Mouse (Mus musculus): Measurements from ENCODE around the gene Aldh1l1.

The Aldh1l1 gene

GRCm38 (mm10) chr6:90546274-90546673, 60.0 kb downstream of the Aldh1l1 start:
- no peak for DNase-seq (ENCODE audit: low read depth, low spot score)

GRCm38 (mm10) chr6:90547041-90547440, 60.8 kb downstream of the Aldh1l1 start:
- no peak for DNase-seq (ENCODE audit: low read depth, low spot score)

- peak; percentile 19 for DNase-seq (ENCODE audit: low read depth, low spot score)
These were observed 64.1 kb downstream of the Aldh1l1 start for GRCm38 (mm10) chr6:90550161-90550912.

- no peak for DNase-seq (ENCODE audit: low read depth, low spot score)
These were observed 65.0 kb downstream of the Aldh1l1 start for GRCm38 (mm10) chr6:90551251-90551650.

GRCm38 (mm10) chr6:90553197-90553596, 67.0 kb downstream of the Aldh1l1 start:
- no peak for DNase-seq (ENCODE audit: low read depth, low spot score)

- no peak for DNase-seq (ENCODE audit: low read depth, low spot score)
These were observed 67.5 kb downstream of the Aldh1l1 start for GRCm38 (mm10) chr6:90553682-90554081.

GRCm38 (mm10) chr6:90556534-90557058, 70.4 kb downstream of the Aldh1l1 start:
- no peak for DNase-seq (ENCODE audit: low read depth, low spot score)

- no peak for DNase-seq (ENCODE audit: low read depth, low spot score)
These were observed 70.8 kb downstream of the Aldh1l1 start for GRCm38 (mm10) chr6:90557077-90557476.

- DNase-seq (ENCODE audit: low read depth, low spot score), result no peak
These were observed 71.8 kb downstream of the Aldh1l1 start for GRCm38 (mm10) chr6:90557829-90558693.

- no peak for DNase-seq (ENCODE audit: low read depth, low spot score)
These were observed 74.3 kb downstream of the Aldh1l1 start for GRCm38 (mm10) chr6:90560390-90561058.

- no peak for DNase-seq (ENCODE audit: low read depth, low spot score)
These were observed 75.1 kb downstream of the Aldh1l1 start for GRCm38 (mm10) chr6:90561234-90561781.

GRCm38 (mm10) chr6:90564240-90564639, 78.0 kb downstream of the Aldh1l1 start:
- DNase-seq (ENCODE audit: low read depth, low spot score), result no peak

- DNase-seq (ENCODE audit: low read depth, low spot score), result no peak
These were observed 79.4 kb downstream of the Aldh1l1 start for GRCm38 (mm10) chr6:90565357-90566215.

GRCm38 (mm10) chr6:90567486-90567885, 81.3 kb downstream of the Aldh1l1 start:
- DNase-seq (ENCODE audit: low read depth, low spot score), result no peak

GRCm38 (mm10) chr6:90567928-90568327, 81.7 kb downstream of the Aldh1l1 start:
- DNase-seq (ENCODE audit: low read depth, low spot score), result no peak

GRCm38 (mm10) chr6:90568721-90569120, 82.5 kb downstream of the Aldh1l1 start:
- DNase-seq (ENCODE audit: low read depth, low spot score), result no peak

- no peak for DNase-seq (ENCODE audit: low read depth, low spot score)
These were observed 83.6 kb downstream of the Aldh1l1 start for GRCm38 (mm10) chr6:90569736-90570383.

- no peak for DNase-seq (ENCODE audit: low read depth, low spot score)
These were observed 84.2 kb downstream of the Aldh1l1 start for GRCm38 (mm10) chr6:90570392-90570791.

- peak; percentile 52 for DNase-seq (ENCODE audit: low read depth, low spot score)
These were observed 89.1 kb downstream of the Aldh1l1 start for GRCm38 (mm10) chr6:90575261-90575715.

- DNase-seq (ENCODE audit: low read depth, low spot score), result no peak
These were observed 91.9 kb downstream of the Aldh1l1 start for GRCm38 (mm10) chr6:90578174-90578573.

Measured in CD4-positive helper T cell, adult 2 months (primary cell).